Mouse (Mus musculus) natural killer cell, adult 2 months (primary cell): ENCODE data around the gene Usmg5.
"Not testable (repeated sequence)": the region's sequence is repeated elsewhere in the genome, so short reads cannot be mapped to it uniquely, and the experiment has no call there.

ENCODE experiments used
- DNase-seq, 2 experiments: peaks; one replicate each; pipeline ENCODE4 v3.0.0; 2022; ENCODE audit warnings: low spot score in 2 of 2

Usmg5 gene

DNA sequence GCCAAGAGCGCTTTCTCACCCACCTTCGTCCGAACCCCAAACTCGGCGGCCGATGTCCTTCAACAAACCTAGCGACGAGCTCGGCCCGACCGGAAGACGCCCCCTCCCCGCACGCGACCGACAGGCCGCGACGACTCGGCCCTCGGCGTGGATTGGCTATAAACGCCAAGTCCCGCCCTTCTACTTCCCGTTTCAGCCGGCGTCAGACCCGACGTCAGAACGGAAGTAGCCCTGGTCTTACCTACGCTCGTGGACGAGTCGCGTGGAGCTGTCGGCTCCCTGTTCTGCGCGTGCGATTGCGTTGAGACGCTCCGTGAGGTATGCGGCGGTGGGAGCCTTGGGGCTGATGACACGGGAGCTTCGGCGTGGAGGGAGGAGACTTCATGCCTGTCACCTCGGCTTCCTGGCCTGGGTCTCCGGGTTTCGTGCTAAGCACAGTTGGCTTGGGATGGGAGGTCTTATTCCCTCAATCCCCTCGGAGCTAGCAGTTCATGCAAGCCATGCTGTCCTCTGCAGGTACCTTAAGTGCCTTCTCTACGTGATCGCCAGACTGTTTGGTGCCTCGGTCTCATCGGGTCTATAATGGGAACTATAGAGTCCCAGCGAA lies at the start of gene Usmg5, which contains the start of gene Pdcd11:
Gene Usmg5, minus strand, starts transcription at position 98 of the 607 bp plus-strand sequence.
Gene Pdcd11, plus strand, starts transcription at position 219 of the 607 bp plus-strand sequence.
- DNase-seq: peak; percentile 93 to 94

DNA sequence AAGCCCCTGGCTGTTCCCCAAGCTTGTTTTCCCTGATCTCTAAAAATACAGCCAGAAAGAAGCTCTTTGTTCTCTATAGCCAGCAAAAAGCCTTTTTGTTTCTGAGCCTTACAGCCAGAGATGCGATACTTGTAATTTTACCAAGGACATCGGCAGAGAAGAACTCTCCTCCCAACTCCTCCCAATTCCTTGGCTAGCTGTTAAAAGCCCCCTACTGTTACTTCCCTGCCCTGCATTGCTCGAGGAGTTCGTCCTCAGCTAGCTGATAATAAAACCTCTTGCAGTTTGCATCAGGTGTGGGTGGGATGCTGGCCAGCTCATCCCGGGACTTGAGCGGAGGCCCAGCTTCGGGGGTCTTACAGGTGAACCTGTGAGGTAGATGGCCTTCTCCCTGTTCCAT lies 49.2 kb upstream of the Usmg5 start:
- DNase-seq: not testable (repeated sequence)

DNA sequence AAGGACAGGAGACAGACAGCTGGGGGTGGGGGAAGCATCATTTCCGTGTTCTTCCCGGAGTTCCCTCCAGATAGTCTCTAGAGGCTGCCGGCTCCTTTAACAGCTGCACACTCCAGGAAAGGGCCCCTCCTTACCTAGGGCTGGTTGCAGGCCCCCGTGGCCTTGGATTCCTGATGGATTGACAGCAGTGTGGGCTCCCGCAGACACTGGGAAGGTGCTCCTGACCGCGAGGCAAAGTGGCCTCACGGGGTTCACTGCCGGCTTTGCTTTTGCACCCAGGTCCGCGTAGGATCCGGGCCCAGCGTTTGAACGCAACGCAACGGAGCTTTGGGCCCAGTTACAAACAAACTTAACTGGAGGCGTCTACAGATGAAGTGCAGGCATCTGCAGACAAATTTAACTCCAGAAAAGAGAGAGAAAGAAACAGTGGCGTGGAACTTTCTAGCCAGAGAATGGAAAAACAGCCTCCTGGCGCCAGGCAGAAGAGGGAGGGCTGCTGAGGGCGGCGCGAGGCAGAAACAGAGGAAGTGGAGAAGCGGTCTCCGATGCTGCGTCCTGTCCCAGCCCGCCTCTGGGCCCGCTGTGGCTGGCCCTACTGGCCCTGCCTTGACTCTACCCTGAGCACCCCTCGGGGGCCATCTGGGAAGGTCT lies 47.4 kb upstream of the Usmg5 start, which contains the start of gene Calhm2:
Gene Calhm2, minus strand, starts transcription at position 524 of the 651 bp plus-strand sequence.
- DNase-seq: peak; percentile 38 to 42

DNA sequence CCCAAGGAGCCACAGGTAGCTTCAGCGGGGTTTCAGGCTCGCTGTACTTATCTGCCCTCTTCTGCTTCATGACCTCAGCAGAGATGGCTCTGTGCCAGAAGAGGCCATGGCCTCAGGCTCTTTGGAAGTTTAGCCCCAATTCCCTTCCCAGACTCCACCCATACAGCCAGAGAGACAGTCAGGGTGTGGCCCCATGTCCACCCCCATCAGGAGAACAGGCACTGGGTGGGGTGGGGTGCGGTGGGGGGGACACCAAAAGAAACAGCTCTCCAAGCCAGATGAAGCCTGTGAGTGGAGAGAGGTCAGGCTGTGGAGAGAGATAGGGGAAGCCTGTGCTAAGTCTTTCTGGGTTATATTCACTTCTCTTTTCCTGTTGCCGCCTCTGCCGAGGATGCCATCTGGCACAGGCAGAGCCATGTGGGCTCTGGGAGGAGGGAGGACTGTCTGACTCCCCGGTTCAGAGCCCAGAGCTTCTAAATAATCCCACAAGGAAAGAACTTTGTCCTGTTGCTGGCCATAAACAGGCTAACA lies 46.7 kb upstream of the Usmg5 start:
- DNase-seq: peak in 1 of 2 experiments; percentile 18

DNA sequence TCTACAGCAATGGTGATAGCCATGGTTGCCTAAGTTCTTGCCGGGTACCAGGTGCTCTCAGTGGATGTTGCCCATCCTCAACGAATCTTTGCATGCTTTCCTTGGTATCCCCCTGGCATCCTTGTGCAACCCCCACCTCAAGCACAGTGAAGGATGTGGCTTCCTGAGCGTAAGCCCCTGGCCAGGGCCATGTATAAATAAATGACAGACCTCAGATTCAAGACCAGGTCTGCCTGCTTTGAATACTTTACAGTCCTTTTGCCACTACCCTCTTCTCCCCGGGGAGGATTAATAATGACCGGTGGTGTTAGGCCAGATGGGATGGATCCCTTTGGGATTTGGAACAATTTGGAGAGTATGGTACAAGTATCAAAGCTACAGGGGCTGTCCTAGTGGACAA lies 45.7 kb upstream of the Usmg5 start:
- no peak for DNase-seq

DNA sequence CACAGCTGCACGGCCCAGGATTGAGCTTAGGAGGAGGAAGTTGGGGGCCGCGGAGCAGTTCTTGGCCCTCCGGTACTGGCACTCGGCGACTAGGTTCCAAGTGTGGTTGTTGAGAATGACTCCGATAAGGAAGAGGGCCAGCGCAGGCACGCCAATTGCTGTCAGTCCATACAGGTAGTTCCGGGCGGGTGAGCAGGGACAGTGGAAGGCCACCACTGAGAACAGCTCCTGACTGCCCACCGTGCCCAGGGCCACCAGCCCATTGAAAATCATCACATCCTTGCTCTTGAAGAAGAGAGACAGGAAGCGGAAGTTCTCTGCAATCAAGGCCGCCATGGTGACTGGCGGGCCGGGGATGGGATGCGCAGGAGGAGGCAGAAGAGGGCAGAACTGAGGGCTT lies 45.1 kb upstream of the Usmg5 start:
- no peak for DNase-seq

DNA sequence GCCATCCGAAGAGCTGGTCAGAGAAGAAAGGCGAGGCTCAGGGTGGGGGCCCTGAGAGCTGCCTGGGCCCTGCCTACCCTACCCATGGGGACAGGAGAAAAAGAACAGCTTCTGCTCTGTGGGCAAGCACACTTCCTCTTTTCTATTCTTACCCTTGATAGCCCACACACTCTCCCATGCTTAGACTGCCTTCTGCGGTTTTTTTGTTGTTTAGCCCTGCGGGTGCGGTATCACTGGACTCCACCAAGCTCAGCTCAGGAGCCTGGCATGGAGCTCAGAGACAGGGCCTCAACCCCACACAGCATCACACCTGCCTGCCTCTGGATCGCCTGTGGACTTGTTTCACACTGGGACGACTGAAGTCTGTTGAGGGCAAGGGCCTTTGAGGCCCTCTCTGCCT lies 42.7 kb upstream of the Usmg5 start:
- peak; percentile 52 to 71 for DNase-seq

DNA sequence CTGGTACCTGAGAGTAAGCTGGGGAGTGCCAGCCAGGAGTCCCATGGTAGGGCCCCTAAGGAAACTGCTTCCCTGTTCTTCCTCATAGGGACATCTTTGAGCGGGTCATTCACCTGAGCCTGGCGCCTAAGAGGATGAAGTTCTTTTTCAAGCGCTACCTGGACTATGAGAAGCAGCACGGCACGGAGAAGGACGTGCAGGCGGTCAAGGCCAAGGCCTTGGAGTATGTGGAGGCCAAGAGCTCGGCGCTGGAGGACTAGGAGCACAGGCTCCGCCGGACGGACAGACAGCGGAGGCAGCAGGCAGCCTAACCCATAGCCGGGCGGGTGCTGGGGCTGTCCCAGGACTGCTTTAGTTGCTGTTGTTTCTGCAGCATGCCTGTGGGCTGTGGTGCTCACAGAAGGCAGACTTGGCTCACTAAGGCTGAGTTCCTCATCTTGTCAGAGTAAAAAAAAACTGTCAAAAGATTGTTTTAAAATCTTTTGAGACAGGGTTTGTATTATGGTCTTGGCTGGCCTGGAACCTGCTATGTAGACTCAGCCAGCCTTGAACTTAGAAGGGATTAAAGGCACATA lies 40.2 kb upstream of the Usmg5 start:
- no peak for DNase-seq

DNA sequence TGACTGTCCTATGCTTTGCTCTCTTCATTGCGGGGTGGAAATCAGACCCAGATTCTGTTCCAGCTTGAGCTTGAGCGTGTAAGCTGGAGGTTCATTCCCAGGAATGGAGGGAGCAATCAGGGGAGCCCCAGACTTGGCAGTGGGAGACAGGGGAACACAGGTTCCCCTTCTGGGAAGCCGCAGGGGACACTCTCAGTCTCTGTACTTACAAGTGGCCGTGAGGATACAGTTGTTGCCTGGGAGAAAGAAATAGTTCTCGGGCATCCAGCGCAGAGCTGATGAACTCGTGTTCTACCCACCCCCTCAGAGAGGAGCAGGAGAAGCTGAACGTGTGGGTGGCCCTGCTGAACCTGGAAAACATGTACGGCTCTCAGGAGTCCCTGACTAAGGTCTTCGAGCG lies 38.4 kb upstream of the Usmg5 start:
- DNase-seq: no peak

DNA sequence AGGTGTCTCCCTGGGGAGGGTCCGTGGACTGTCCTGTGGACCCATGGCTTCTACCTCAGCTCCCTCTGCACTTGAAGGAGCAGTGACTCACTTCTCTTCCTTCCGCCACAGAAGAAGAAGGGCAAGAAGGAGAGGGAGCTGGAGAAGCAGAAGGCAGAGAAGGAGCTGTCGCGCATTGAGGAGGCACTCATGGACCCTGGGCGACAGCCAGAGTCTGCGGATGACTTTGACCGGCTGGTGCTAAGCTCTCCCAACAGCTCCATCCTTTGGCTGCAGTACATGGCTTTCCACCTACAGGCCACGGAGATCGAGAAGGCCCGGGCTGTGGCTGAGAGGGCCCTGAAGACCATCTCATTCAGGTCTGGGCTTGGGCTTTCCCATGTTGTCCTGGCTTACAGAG lies 37.7 kb upstream of the Usmg5 start:
- DNase-seq: no peak

DNA sequence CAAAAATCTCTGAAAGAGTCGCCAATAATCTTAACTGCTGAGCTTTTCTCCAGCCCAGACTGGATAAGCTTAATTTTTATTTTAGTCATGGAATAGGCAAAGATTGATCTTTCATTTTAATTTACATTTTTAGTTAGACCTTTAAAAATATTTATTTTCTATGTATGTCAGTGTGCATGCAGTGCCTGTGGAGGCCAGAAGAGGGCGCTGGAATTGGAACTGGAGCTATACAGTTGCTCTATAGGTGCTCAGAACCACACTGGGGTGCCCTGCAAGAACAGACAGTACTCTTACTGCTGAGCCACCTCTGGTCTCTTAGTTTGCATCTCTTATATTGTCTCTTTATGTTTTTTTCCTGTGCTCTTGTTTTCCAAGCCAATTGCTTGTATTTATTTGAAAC lies 32.4 kb upstream of the Usmg5 start:
- peak in 1 of 2 experiments; percentile 49 for DNase-seq

DNA sequence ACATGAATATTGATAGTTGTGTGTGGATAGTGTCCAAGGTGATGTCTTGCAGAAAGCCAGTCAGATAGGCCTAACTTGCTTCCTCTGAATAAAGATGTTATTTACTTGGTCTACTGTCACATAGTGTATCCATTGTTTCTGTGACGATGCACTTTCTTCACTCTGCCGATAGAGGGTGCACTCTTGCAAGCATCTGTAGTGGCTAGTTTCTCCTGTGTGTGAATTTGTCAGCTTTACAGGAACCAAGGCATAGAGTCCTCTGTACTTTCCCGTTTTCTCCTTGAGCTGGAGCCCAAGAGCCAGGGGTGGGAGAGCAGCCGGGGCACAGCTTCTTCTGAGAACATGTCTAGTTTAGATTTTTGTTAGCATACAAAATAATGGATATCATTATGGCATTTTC lies 30.6 kb upstream of the Usmg5 start:
- peak in 1 of 2 experiments; percentile 23 for DNase-seq

DNA sequence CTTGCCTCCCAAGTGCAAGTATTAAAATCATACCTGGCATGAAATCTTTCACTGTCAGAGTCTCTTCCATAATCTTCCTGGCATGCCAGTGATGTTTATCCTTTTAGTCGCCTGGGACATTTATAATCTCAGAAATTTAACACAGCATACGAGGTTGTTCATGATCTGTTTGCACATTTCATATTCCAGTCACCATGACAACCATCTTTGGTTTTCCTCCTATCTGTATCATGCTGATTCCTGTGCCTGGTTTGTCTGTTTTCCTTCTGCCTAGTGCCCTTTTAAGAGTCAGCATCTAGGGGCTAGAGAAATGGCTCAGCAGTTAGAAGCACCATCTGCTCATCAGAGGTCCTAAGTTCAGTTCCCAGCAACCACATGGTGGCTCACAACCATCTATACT lies 28.2 kb upstream of the Usmg5 start:
- DNase-seq: no peak

DNA sequence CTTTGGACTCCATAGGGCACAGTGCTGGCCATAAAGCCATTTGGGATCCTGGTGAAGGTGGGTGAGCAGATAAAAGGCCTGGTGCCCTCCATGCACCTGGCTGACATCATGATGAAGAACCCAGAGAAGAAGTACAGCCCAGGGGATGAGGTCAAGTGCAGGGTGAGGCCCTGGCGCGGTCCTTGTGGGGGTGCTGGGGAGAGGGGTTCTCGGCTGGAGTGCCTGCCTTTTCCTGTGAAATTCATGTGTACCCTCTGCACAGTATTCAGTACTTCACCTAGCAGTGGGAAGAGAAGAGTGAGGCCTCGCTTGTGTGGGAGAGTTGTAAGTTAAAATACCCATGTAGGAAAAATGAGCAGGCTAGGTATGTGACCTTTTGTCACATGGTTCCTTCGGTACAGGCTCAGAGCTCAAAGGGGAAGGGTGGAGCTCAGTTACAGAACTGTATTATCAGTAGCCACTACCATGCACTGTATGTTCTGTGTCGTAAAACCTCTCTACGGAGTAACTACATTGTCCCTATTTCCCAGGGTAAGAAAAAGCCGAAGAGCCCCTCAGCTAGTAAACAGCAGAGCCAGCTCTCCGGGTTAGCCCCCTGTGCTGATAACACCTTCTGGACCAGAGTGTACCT lies 14.3 kb upstream of the Usmg5 start:
- DNase-seq: no peak

DNA sequence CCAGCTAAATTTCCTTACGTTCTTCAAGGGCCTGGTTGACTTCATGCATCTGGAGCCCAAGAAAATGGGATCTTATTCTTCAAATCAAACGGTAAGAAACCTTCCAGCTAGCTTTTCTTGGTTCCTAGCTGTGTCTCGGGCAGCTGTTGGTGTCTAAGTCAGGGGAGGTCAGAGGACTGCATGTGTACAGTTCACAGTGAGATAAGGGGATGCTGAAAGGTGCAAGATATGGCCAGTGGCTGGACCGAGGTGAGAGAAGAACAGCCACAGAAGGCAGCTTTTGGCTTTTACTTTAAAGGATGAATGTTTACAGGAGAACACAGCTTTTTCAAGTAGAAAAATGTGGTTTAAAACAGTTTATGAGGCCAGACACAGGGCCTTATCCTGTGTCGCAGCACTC lies 10.6 kb upstream of the Usmg5 start:
- DNase-seq: no peak

DNA sequence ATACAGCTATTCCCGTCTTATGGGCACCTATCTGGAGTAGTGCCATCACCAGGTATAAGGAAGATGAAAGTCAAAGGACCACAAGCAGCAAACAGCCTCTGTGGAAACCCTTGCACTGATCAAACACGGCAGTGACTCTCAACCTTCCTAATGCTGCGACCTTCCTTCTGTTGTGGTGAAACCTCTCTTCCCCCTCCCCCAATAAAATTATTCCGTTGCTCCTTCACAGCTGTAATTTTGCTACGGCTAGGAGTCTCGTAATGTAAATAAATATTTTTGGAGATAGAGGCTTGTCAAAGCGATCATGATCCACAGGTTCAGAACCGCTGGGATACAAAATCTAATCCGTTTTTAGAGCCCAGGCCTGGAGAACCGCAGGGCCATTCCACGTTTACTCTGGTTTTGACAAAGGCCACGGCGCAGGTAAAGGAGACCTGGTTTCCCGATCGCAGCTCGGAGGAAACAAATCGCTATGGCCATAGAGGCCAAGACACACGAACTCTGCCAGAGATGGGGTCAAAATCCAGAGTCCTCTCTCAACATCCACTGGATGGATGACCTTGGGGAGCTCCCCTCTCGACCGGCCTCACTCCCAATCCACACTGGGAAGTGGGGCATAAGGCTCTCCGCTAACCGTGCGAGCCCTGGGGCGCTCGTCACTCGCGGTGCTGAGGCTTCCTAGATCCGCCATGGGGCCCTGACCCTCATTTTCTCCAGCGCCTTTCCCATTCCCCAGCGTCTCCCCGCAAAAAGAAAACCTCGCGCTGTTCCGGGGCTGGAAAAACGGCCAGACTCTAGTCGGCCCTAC lies 525 bp downstream of the Usmg5 start:
- peak; percentile 4 to 10 for DNase-seq

DNA sequence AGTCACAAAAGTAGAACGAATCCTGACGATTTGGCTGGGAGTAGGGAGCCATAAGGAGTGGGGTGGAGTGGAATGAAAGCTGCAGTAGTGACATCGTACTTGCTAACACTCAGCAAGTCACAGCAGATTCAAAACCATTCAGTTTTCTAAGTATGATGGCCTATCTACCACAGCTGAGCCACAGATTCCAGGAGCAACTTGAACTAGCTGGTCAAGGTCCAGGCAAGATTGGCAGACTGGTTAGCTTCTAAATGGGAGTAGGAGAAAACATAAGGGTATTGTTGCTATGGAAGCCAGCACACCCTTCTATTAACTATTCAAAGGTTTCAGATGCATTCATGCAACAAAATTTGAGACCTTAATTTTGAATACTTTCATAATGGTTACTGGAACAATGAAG lies 2.2 kb downstream of the Usmg5 start:
- no peak for DNase-seq

DNA sequence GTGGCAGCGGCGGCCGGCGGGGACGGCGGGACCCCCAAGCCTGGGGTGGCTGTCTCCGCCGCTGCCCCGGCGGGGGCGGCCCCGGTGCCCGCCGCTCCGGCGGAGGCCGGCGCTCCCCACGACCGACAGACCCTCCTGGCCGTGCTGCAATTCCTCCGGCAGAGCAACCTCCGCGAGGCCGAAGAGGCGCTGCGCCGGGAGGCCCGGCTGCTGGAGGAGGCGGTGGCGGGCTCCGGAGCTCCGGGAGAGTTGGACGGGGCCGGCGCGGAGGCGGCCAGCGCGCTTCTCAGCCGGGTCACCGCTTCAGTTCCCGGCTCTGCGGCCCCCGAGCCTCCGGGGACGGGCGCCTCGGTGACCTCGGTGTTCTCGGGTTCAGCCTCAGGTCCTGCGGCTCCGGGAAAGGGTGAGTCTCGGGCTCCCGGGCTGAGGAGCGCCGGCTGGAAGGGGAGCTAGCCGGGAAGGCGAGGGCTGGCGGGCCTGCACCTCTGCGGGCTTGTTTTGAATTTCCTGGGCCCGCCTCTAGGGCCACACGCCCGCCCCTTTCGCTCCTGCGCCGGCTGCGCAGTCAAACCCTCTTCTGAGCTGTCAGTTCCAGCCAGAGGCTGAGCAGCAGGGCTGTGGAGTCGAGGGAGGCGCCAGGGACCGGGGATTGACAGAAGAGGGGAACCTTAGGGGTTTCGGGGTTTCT lies 22.4 kb downstream of the Usmg5 start:
- peak; percentile 76 to 80 for DNase-seq

DNA sequence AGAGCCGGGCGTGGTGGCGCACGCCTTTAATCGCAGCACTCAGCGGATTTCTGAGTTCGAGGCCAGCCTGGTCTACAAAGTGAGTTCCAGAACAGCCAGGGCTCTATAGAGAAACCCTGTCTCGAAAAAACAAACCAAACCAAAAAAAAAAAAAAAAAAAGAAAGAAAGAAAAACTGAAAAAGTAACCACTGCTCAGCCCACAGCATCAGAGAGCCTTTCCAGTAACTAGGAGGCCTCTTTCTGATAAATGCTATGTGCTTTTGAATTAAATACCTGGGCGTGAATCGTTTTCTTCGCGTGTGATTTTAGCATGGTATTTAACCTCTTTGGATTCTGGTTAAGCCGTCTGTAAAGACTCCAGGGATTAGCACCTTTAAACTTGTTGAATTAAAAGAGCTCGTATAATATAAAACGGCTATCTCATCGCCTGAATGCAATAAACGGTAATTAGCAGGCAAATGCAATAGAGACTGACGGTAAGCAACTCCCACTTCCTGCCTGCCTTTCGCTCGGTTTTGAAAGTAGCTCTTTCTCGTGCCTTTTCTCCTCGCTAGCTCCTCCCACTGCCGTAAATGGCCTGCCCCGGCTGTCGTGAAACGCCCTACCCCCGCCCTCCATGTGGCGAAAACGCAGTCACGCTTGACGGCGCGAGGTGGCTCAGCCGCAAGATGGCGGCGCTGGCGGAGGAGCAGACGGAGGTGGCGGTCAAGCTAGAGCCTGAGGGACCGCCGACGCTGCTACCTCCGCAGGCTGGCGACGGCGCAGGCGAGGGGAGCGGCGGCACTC lies 23.2 kb downstream of the Usmg5 start, which contains the start of gene Taf5:
Gene Taf5, plus strand, starts transcription at position 651 of the 787 bp plus-strand sequence.
- peak; percentile 96 to 97 for DNase-seq

DNA sequence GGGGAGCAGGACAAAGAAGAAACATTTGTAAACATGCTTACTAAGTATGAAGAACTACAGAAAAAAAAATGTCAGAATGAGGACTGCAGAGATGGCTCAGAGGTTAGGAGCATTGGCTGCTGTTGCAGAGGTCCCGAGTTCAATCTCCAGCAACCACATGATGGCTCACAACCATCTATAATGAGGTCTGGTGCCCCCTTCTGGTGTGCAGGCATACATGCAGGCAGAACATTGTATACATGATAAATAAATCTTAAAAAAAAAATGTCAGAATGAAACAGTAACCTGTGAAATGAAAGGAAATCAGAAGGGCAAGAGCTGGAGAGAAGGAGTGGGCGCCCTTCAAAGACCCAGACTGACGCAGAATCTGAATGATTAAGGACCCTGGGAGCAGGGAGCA lies 24.6 kb downstream of the Usmg5 start:
- no peak for DNase-seq
